Mouse (Mus musculus): ENCODE measurements around the gene Becn1.
A peak's percentile ranks its signal among the peaks of the same experiment; 100 is the strongest.

The Becn1 gene

GRCm38 (mm10) chr11:101269577-101270116, 32.4 kb downstream of the Becn1 start:
- no peak for DNase-seq (ENCODE audit: low read depth, low spot score)

GRCm38 (mm10) chr11:101265906-101266305, 36.2 kb downstream of the Becn1 start:
- DNase-seq (ENCODE audit: low read depth, low spot score): no peak

- no peak for DNase-seq (ENCODE audit: low read depth, low spot score)
Measured at GRCm38 (mm10) chr11:101264954-101265471, 37.1 kb downstream of the Becn1 start.

- no peak for DNase-seq (ENCODE audit: low read depth, low spot score)
Measured at GRCm38 (mm10) chr11:101263989-101264280, 38.2 kb downstream of the Becn1 start.

- no peak for DNase-seq (ENCODE audit: low read depth, low spot score)
Measured at GRCm38 (mm10) chr11:101263138-101263988, 38.7 kb downstream of the Becn1 start.

- DNase-seq (ENCODE audit: low read depth, low spot score): no peak
Measured at GRCm38 (mm10) chr11:101262272-101262967, 39.7 kb downstream of the Becn1 start.

DNA sequence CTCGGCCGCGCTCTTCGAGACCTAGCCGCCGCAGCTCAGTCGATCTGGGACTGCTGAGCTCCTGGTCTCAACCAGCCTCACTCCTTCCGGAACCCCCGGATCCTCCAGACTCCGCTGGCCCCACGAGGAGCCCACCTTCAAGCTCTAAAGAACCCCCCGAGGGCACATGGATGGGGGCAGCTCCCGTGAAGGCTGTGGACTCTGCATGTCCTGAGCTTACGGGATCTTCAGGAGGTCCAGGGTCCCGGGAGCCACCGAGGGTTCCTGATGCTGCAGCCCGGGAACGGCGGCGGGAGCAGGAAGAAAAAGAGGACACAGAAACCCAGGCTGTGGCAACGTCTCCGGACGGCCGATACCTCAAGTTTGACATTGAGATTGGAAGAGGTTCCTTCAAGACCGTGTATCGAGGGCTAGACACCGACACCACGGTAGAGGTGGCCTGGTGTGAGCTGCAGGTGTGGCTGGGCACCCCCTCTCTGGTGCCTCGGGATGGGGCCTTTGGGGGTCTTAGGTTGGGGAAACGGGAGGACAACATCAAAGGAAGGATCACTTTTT, 41.2 kb downstream of the Becn1 start:
- DNase-seq (ENCODE audit: low read depth, low spot score): no peak

DNA sequence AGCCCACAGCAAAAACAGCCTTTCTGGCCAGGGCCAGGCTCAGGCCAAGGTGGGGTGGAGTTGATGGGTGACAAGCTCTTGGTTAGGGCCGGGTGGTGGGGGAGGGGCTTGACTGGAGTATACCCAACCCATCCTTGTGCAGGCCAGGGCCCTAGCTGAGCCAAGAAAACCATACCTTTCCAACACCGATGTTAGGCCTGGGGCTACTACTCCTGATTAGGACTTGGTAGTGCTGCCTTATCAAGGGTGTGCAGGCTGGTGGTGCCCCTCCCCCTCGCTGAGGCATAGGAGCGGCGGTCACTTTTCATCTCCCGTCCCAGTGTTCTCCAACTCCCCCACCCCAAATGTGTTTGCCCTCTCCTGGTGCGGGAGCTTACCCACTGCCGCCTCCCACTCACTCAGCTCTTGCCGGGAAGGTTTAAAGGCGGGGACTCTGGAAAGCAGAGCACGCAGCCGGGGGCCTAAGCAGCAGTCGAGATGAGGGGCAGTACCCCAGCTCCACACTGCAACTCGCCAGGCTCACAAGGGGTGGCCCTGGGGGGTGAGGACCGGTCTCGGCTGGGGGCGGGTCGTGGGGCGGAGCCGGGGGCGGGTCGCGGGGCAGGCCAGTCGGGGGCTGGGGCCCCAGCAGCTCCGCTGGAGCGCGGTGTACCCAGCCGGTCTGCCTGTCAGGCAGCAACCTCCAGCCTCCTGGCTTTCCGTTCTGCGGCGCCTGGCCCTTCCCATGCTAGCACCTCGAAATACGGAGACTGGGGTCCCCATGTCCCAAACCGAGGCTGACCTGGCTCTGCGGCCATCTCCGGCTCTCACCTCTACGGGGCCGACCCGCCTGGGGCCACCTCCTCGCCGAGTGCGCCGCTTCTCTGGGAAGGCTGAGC, 41.9 kb downstream of the Becn1 start, which contains the start of gene Wnk4:
Gene Wnk4 (plus strand): TSS at position 620 of the 878 bp plus-strand sequence.
- peak; percentile 61 for DNase-seq (ENCODE audit: low read depth, low spot score)

DNA sequence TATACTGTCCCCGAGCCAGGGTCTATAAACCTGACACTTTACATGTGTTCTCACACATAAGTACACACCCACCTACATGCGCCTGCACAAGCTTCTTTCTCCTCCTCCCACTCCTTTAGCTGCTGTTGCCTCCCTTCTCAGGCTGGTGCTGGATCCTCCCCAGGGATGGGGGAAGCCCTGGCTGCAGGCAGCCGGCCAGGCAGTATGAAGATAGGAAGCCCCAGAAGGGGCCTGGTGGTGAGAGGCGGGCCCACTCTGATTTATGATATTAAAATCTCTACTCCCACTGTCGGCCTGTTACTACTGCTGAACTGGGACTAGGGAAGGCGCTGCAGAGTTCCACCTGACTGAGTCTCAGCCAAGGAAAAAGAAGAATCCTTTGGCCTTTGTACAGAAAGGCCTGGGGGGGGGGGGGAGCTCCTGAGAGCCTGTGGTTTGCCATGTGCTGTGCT, 42.8 kb downstream of the Becn1 start:
- DNase-seq (ENCODE audit: low read depth, low spot score): no peak

DNA sequence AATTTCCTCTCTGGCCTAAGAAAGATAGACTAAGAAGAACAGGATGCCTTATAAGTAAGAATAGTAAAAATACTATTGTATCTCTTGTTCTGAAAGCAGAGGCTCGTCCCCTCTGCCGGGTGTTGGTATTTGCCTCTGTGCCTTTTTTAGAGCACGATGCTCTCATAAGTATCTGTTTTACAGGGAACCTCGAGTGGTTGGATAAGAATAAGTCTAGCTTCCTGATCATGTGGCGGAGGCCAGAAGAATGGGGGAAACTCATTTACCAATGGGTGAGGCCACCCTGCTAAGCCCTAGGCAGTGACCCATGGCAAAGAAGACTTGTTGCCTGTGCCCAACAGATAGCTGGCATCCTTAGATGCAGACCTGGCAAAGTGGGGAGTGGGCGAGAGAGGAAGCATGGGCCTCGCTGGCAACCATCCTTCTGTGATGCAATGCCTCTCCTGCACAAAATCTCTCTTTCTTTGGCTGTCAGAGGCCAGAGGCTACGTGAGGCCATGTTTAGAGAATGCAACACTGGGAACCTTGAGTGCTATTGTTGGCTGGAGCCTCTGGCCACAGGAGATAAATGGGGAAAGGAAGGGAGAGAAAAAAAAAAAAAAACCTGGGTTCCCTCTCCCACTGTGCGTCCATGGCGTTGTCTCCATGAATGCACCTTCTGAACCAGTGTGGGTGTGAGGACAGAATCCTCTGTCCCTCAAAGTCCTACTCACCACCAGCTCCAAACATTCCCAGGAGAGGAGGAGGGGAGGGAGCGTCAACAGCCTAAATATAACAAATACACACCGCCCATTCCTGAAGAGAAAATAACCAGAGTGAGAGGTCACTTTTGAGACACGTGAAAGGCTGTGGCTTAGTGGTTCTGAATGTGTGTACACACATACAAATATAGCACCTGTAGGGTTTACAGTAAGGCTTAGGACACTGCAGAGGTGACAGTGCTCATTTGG, 46.0 kb downstream of the Becn1 start:
- no peak for DNase-seq (ENCODE audit: low read depth, low spot score)

DNA sequence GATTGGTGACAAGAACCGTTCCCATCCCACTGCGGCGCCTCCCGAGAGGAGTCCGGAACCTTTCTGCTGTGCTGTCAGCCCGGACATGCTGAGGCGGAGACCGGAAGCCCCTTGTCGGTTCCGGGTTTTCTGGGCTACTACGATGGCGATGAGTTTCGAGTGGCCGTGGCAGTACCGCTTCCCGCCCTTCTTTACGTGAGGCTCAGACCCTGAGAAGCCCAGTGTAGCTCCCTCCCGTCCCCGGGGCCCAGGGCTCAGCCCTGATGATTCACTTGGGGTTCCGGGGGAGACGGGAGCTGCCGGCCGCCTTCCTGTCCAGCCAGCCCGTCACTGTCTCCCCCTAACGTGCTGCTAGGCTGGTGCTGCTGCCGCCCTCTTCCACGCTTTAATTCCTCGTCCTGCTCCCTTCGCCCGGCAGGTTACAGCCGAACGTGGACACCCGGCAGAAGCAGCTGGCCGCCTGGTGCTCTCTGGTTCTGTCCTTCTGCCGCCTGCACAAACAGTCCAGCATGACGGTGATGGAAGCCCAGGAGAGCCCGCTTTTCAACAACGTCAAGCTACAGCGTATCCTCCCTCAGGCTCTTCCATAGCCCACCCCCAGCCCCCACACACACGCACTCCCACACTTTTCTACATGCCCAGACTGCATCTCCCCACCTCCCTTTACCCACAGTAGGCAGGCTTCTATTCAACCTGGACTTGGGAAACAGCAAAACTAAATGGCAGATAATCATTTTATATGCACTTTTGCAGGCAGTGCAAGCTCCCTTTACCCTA, 48.3 kb downstream of the Becn1 start, which contains the start of gene Vps25:
Gene Vps25 (plus strand): TSS at position 95 of the 777 bp plus-strand sequence.
- DNase-seq (ENCODE audit: low read depth, low spot score): peak; percentile 92

DNA sequence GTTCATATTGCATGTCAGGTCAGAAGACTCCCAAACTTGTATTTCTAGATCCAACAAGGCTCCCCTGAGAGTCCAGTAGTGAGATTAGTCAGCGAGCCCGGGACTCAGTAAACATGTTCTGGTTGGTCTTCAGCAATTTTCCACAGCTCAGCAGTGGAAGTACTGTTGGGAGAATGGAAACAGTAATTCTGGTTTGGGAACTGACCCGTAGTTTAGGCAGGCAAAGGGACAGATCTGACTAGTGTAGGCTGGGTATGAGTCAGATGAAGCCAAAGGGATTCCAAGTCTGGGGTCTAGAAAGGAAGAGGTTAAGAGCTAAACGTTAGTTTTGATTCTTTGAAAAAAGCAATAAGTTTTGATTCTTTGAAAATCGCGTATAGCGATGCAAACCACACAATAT, 49.1 kb downstream of the Becn1 start:
- DNase-seq (ENCODE audit: low read depth, low spot score): peak; percentile 71

DNA sequence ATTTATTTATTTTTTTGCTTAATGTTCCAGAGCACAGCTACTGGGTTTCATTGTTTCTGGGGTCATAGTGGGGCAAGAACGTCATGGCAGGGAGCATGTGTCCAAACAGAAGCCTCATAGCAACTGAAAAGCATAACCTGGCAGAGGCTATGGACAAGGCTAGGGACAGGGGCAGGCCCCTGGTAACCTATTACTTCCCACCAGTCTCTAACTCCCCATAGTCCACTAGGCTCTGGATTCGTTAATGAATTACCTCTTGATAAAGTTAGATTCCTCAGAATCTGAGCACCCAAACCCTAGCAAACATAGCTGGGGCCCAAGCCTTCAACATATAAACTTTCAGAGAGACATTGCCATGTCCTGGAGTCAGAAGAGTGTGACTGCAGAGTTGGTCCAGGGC, 51.1 kb downstream of the Becn1 start:
- no peak for DNase-seq (ENCODE audit: low read depth, low spot score)

- DNase-seq (ENCODE audit: low read depth, low spot score): peak; percentile 72
Measured at GRCm38 (mm10) chr11:101248258-101248994, 53.7 kb downstream of the Becn1 start.

DNA sequence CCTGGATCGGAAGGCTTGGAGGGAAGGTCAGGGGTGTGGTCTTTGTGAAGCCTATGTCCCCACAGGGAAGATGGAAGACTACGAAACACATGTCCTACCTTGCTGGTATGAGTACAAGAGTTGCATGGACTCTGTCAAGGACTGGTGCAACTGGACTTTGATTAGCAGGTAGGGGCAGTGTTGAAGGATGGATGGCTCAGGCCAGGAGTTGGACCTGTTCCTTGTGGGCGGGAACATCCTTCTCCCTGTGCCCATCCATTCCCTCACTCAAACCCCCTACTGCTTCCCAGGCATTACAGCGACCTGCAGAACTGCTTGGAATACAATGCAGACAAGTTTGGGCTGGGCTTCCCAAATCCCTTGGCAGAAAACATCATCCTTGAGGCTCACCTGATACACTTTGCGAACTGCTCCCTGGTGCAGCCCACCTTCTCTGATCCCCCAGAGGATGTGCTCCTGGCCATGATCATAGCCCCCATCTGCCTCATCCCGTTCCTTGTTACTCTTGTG, 54.5 kb downstream of the Becn1 start:
- DNase-seq (ENCODE audit: low read depth, low spot score): no peak

DNA sequence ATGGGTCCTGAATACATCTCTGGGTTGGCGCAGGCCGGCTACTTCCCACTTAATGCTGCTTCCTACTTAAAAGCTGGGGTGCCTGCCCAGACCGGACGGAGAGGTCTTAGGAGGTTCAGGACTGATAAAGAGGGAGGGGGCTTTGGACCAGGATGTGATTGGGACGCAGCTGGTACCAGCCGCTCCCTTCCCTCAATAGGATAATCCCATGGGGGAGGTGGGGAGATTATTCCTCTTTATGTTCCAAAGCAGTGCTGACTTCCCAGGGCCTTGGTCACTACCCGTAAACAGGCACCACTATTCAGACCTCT, 55.4 kb downstream of the Becn1 start:
- DNase-seq (ENCODE audit: low read depth, low spot score): no peak

DNA sequence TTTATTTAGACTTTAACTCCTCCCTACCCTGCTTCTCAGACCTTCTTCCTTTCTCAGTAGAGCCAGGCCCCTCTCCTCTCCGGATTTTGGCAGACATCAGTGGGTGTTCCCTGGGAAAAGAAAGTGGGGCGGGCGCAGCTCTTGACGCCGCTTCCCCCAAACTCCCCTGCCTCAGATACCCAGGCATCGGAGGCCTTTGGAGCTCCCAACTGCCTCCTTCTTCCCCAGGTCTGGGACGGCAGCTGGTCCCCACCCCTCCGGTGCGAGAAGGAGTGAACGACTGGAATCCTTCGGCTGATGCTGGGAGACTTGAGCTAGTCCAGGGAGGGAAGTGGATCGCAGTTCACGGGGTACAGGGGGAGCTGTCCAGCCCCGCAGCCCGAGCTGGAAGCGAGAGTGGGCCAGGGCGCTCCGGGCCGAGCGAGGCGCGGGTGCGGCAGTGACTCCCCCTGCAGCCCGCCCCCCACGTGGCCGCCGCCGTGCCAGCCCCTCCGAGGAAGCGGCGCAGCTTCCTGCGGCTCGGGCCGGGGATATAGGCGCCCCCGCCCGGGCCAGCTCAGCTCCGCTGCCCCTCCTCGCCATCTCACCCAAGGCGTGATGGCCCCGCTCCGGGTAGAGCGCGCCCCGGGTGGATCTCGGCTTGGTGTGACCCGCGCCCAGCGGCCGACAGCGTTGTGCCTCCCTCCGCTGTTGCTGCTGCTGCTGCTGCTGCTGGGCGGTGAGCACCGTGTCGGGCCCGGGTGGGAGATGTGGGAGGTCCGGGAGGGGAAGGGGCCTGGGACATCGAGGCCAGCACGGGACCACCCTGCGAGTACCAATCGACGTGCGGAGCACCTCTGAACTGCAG, 56.0 kb downstream of the Becn1 start, which contains the start of gene Ramp2:
Gene Ramp2 (plus strand): TSS at position 174 of the 847 bp plus-strand sequence.
- no peak for DNase-seq (ENCODE audit: low read depth, low spot score)
